Mouse (Mus musculus) ES-E14 (cell line): ENCODE data around the gene Pdzd9. TPM values are rescaled to one million over a fixed set of nuclear protein-coding genes. Genes with fewer than 3 reads are reported as not detected.

Source experiments
- DNase-seq: peaks from one replicate; pipeline ENCODE4 v3.0.0-alpha.2; 2013; ENCODE audit warnings: low read depth, low spot score
- H3K27ac ChIP-seq: 2 replicates; pipeline ENCODE4 v1.5.1; 2012; ENCODE audit warnings: low read depth, mild to moderate bottlenecking, low read length, moderate library complexity, mixed read lengths; ENCODE audit not compliant: poor library complexity, insufficient read depth, severe bottlenecking
- H3K36me3 ChIP-seq: 2 replicates; pipeline ENCODE4 v1.6.1; 2012; ENCODE audit warnings: mild to moderate bottlenecking, low read length, moderate library complexity, mixed read lengths; ENCODE audit not compliant: control insufficient read depth, poor library complexity, insufficient read depth, severe bottlenecking
- H3K4me1 ChIP-seq, 2 experiments: fragments of 150-350 bp in 1 of 2; sonication (generic) in 1 of 2; 2 replicates each; pipeline ENCODE4 v1.6.1; 2012; ENCODE audit warnings: low read length in 2 of 2, mild to moderate bottlenecking in 1 of 2, mixed read lengths in 1 of 2; ENCODE audit not compliant: control insufficient read depth in 2 of 2, insufficient read depth in 2 of 2, poor library complexity in 1 of 2
- H3K4me3 ChIP-seq, 2 experiments: fragments of 150-350 bp in 1 of 2; sonication (generic) in 1 of 2; 2 replicates each; pipeline ENCODE4 v1.5.1; 2012; ENCODE audit warnings: low read length in 2 of 2, low read depth in 1 of 2, mild to moderate bottlenecking in 1 of 2, mixed read lengths in 1 of 2; ENCODE audit not compliant: insufficient read depth in 1 of 2, poor library complexity in 1 of 2, severe bottlenecking in 1 of 2
- H3K9ac ChIP-seq: 2 replicates; pipeline ENCODE4 v1.6.1; 2012; ENCODE audit warnings: low read depth, mild to moderate bottlenecking, low read length, mixed read lengths; ENCODE audit not compliant: poor library complexity, insufficient read depth, severe bottlenecking
- H3K9me3 ChIP-seq: fragments of 150-350 bp; sonication (generic); 2 replicates; pipeline ENCODE4 v1.6.1; 2012; ENCODE audit warnings: low read depth, mild to moderate bottlenecking, low read length; ENCODE audit not compliant: control insufficient read depth, insufficient read depth
- CHD2 ChIP-seq: IDR thresholded peaks from 2 replicates; pipeline ENCODE4 v1.6.1; 2014; ENCODE audit warnings: mild to moderate bottlenecking, low read depth, low read length, inconsistent platforms
- HCFC1 ChIP-seq: IDR thresholded peaks from 2 replicates; pipeline ENCODE4 v1.6.1; 2012; ENCODE audit warnings: low read length, inconsistent platforms, borderline replicate concordance; ENCODE audit not compliant: insufficient read depth
- MAFK ChIP-seq: IDR thresholded peaks from 2 replicates; pipeline ENCODE4 v1.6.1; 2014; ENCODE audit warnings: mild to moderate bottlenecking, low read depth, low read length, inconsistent platforms; ENCODE audit not compliant: insufficient read depth
- ZC3H11A ChIP-seq: IDR thresholded peaks from 2 replicates; pipeline ENCODE4 v1.6.1; 2012; ENCODE audit warnings: low read depth, mild to moderate bottlenecking, inconsistent platforms, low read length, borderline replicate concordance
- ZNF384 ChIP-seq: IDR thresholded peaks from 2 replicates; pipeline ENCODE4 v1.6.1; 2012; ENCODE audit warnings: low read depth, low read length, inconsistent platforms
- in situ Hi-C, 2 experiments: fragments of 600-800 bp; cut with MboI; formaldehyde crosslinking; loops; one replicate each; pipeline ENCODE4 v1.15.1; 2025; ENCODE audit warnings: low sequenced_read_pairs in 2 of 2, inconsistent platforms in 1 of 2; ENCODE audit not compliant: unreplicated experiment in 2 of 2
- total RNA-seq: library from RNA; depleted of rRNA; stranded (reverse); fragments of 300-350 nt; gene quantifications from 2 replicates; pipeline ENCODE4 v1.2.3, GENCODE M21; 2012

The Pdzd9 gene
- total RNA-seq, 1 experiment, result 0.58 TPM

- Histone ChIP-seq H3K9ac (no peak overlapping the region), H3K27ac (no peak overlapping the region), H3K4me1 (peaks cover 8 to 14% of the 10 kb centered on the region in 2 experiments), H3K9me3 (no peaks in the 10 kb centered on the region), H3K4me3 (no peak overlapping the region), H3K36me3 (peaks cover 3% of the 10 kb centered on the region; the same call in 1 of the 2 replicates)
- TF ChIP-seq ZNF384, result no peak
- no peak for TF ChIP-seq MAFK
- TF ChIP-seq HCFC1, result no peak
- TF ChIP-seq ZC3H11A, result no peak
- no peak for TF ChIP-seq CHD2
- no peak for DNase-seq
- in situ Hi-C loops, result no loop called here
Measured at GRCm38 (mm10) chr7:120693831-120694375, 23.8 kb upstream of the Pdzd9 start.

DNA sequence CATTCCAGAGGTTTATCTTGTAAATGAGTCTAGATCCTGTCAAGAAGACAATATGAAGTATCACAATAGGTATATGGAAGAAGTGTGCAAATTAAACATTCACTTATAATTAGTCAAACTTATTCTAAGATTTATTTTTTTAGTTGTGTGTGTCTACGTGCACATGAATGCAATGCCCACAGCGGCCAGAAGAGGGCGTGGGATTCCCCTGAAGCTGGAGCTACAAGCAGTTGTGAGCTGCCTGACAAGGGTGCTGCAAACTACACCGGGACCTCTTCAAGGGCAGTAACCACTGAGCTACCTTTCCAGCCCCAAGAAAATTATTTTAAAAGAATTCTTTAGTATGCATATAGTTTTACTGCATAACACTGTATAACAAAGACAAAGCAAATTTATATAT is 20.5 kb upstream of the Pdzd9 start:
- Histone ChIP-seq H3K4me3 (no peak overlapping the region), H3K36me3 (peaks cover 3% of the 10 kb centered on the region; the same call in 1 of the 2 replicates), H3K27ac (no peak overlapping the region), H3K4me1 (peaks cover 2 to 8% of the 10 kb centered on the region in 2 experiments; a peak in 3 of 4 replicates), H3K9ac (no peak overlapping the region), H3K9me3 (no peaks in the 10 kb centered on the region)
- in situ Hi-C loops, result no loop called here
- DNase-seq, result no peak
- TF ChIP-seq ZC3H11A (no peak; the same call in 1 of the 2 replicates), MAFK (no peak), CHD2 (no peak), ZNF384 (no peak), HCFC1 (no peak)

DNA sequence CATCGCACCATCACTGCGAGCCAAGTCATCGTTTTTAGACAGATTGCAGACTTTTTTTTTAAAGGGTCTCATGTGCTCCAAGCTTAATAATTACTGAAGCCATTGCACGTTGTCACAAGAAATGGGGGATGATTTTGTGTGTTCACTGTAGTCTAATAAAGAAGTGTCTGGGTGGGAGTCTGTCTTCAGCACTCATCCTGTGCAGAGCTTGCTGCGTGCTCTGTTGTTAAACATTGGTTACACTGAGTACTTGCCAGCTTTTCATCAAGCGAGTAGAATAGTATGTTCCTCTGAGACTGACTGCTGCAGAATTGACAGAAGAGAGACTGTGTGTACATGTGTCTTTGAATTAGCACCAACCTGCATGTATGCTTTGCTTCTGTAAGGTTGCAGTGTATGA is 15.1 kb upstream of the Pdzd9 start:
- Histone ChIP-seq H3K27ac (no peak overlapping the region), H3K9me3 (no peaks in the 10 kb centered on the region), H3K4me1 (peaks cover 0 to 2% of the 10 kb centered on the region in 2 experiments; a peak in 1 of 4 replicates), H3K9ac (no peak overlapping the region), H3K36me3 (no peaks in the 10 kb centered on the region), H3K4me3 (no peak overlapping the region)
- TF ChIP-seq ZC3H11A (no peak), CHD2 (no peak)
- DNase-seq, result no peak
- in situ Hi-C loops, result no loop called here

- Histone ChIP-seq H3K9me3 (no peaks in the 10 kb centered on the region), H3K9ac (no peak overlapping the region), H3K27ac (no peak overlapping the region), H3K36me3 (no peaks in the 10 kb centered on the region), H3K4me3 (no peak overlapping the region), H3K4me1 (peaks cover 0 to 2% of the 10 kb centered on the region in 2 experiments; a peak in 1 of 4 replicates)
- TF ChIP-seq ZNF384 (no peak), HCFC1 (no peak), MAFK (no peak), ZC3H11A (no peak), CHD2 (no peak)
- in situ Hi-C loops, result no loop called here
- DNase-seq, result no peak
Measured at GRCm38 (mm10) chr7:120684731-120685161, 14.6 kb upstream of the Pdzd9 start.

- DNase-seq, result no peak
- no peak for TF ChIP-seq CHD2
- TF ChIP-seq MAFK, result no peak
- no peak for TF ChIP-seq ZC3H11A
- TF ChIP-seq HCFC1, result no peak
- no peak for TF ChIP-seq ZNF384
- Histone ChIP-seq H3K36me3 (no peaks in the 10 kb centered on the region), H3K4me3 (no peak overlapping the region), H3K9me3 (no peaks in the 10 kb centered on the region), H3K4me1 (peaks cover 4 to 5% of the 10 kb centered on the region in 2 experiments; a peak in 3 of 4 replicates), H3K27ac (no peak overlapping the region), H3K9ac (no peak overlapping the region)
- in situ Hi-C loops, result no loop called here
Measured at GRCm38 (mm10) chr7:120682002-120682401, 11.9 kb upstream of the Pdzd9 start.
